8 mouse cellular contexts compared by ENCODE assay signal in genomic region chr7:38182596-38182961, GRCm38 (mm10). TPM values are rescaled to one million over a fixed set of nuclear protein-coding genes. Genes with fewer than 3 reads are reported as not detected.
DNase-seq lines count a peak whose midpoint lies in the region; ATAC-seq and TF ChIP-seq lines count a peak whose summit lies in the region.

No protein-coding gene starts in this region.

- DNase-seq in R1 (ENCODE audit: low read depth, low spot score) = peak; percentile 84
- peak; percentile 92 to 94 for DNase-seq in cerebellum, postnatal 25 days
- peak; percentile 79 to 82 for DNase-seq in frontal cortex, postnatal 36 days (ENCODE audit: low spot score in 2 of 2)
- peak; percentile 73 to 82 for DNase-seq in left cerebral cortex, adult 2 months (ENCODE audit: extremely low spot score in 1 of 2, low spot score in 2 of 2)
- peak; percentile 79 to 83 for DNase-seq in right cerebral cortex, adult 2 months (ENCODE audit: low spot score in 2 of 2)
- DNase-seq in urinary bladder, postnatal 10 days (ENCODE audit: low spot score) = peak; percentile 57

- intact Hi-C loops in left cerebral cortex, adult 2 months (cut with DNase I) = loop anchor here (1.0 kb wide), 2 partner anchors 19 to 85 kb away; no protein-coding TSS in a partner anchor

- WGBS in hindbrain, embryonic 15.5 days = under 1% methylated on average over 11 of the region's 11 CpGs

- H3K9ac ChIP-seq in hindbrain, embryonic 15.5 days = no peak overlapping the region

- no peaks in the 10 kb centered on the region for H3K36me3 ChIP-seq in hindbrain, embryonic 15.5 days

- no peak for ATAC-seq in hindbrain, embryonic 15.5 days (ENCODE audit: low FRiP score, low read depth)
- peak; percentile 58 for ATAC-seq in megakaryocyte, adult 5-6 weeks (ENCODE audit: poor library complexity, severe bottlenecking)

- no peaks in the 10 kb centered on the region for H3K27me3 ChIP-seq in hindbrain, embryonic 15.5 days

- no peaks in the 10 kb centered on the region for H3K9me3 ChIP-seq in hindbrain, embryonic 15.5 days

- H3K4me2 ChIP-seq in hindbrain, embryonic 15.5 days = peak overlapping the region; percentile 85

- H3K4me3 ChIP-seq in hindbrain, embryonic 15.5 days = peak overlapping the region; percentile 56
- peak overlapping the region; percentile 87 for H3K4me3 ChIP-seq in left cerebral cortex, adult 2 months

- peaks cover 17% of the 10 kb centered on the region for H3K4me1 ChIP-seq in hindbrain, embryonic 15.5 days (replicated peaks)

- peak; percentile 94 for TF ChIP-seq CTCF in left cerebral cortex, adult 2 months (IDR thresholded peaks at IDR 0.05)

- 0 out of 2 replicates have a peak overlapping the region, but pooled peaks have one; percentile 94 for H3K27ac ChIP-seq in hindbrain, embryonic 15.5 days (replicated peaks)
- peak overlapping the region; percentile 98 for H3K27ac ChIP-seq in left cerebral cortex, adult 2 months

RNA-seq across cellular contexts. Expression of gene 1600014C10Rik, which starts 0.4 kb away (rescaled TPM):
- 30.8 and 31.1 TPM in 2 replicates for polyA plus RNA-seq in hindbrain, embryonic 15.5 days (2015; fragmentation: Nextera tagmentation; extraction: Ambion mirVana)
- 10 to 100 TPM; 20.7 to 24.0 TPM for total RNA-seq in left cerebral cortex, adult 2 months (2021)
- total RNA-seq in megakaryocyte, adult 5-6 weeks (2015) = 25.9 and 34.5 TPM in 2 replicates
- total RNA-seq in megakaryocyte, adult 5-6 weeks (2017) = 39.5 and 40.5 TPM in 2 replicates

RNA-seq across cellular contexts. Expression of gene Plekhf1, which starts 45.2 kb away (rescaled TPM):
- 0.76 and 0.88 TPM in 2 replicates for polyA plus RNA-seq in hindbrain, embryonic 15.5 days (2015; fragmentation: Nextera tagmentation; extraction: Ambion mirVana)
- total RNA-seq in left cerebral cortex, adult 2 months (2021) = 1 to 10 TPM; 2.3 to 2.5 TPM
- total RNA-seq in megakaryocyte, adult 5-6 weeks (2015) = 0.43 and 0.74 TPM in 2 replicates
- total RNA-seq in megakaryocyte, adult 5-6 weeks (2017) = 1.0 and 1.3 TPM in 2 replicates
